Mouse (Mus musculus): ENCODE data around the gene Ssh3. TPM values are rescaled to one million over a fixed set of nuclear protein-coding genes. Genes with fewer than 3 reads are reported as not detected.

The Ssh3 gene
- polyA plus RNA-seq, 1 experiment from 2014 or later = 18.1 TPM

DNA sequence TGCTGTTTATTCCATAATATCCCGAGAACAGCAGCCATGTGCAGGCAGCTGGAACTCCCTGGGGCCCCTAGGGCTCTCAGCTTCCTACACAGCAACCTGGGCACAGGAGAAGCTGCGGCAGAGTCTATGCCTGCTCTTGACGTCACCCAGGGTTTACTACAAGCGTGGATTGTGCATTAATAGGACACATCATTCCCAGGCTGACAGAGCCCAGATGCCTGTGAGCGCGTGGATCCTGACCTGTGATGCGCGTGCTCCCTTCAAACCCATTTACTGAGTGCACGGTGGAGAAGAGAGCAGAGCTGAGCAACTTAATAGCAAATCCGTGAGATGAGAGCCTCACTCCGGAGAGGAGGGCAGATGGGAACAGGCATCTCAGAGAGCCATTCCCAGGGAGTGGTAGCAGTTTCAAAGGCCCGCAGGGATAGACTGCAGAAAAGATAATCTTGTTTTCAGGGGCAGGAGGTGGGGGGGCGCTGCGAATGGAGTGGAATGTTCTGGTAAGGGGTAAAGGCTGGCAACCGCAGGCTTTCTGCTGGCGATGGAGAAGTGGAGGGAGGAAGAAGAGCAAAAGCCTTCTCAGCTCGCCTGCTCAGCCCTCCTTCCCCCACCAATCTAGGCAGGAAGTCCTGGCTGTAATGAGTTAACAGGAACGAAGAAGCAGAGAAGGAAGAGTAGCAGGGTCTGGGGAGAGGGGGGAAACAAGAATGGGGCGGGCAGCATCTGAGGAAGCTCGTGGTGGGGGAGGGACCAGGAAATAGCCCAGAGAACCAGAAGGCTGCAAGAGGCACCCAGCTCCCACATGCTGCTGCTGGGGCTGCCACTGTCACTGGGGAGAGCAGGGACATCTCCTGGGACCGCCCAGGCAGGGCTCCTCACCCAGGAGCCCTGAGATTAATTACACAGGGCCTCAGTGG is 33.0 kb upstream of the Ssh3 start:
- peaks cover 21% of the 10 kb centered on the region for H3K4me1 ChIP-seq (replicated peaks; ENCODE audit: control insufficient read depth, insufficient read depth, low read length)
- 30% methylated on average over 21 of the region's 21 CpGs for WGBS
- H3K27me3 ChIP-seq (replicated peaks; ENCODE audit: control insufficient read depth, insufficient read depth, low read length) = no peaks in the 10 kb centered on the region
- peak overlapping the region; percentile 57 for H3K27ac ChIP-seq (ENCODE audit: low read depth, low read length)
- TF ChIP-seq CTCF (IDR thresholded peaks at IDR 0.05; ENCODE audit: low read depth) = no peak
- ATAC-seq = no peak
- H3K9me3 ChIP-seq (ENCODE audit: control insufficient read depth) = no peaks in the 10 kb centered on the region
- peak overlapping the region; percentile 5; the same call in 1 of the 2 replicates for H3K4me3 ChIP-seq (ENCODE audit: low read depth, low read length)
- peak overlapping the region; percentile 46 for H3K4me2 ChIP-seq (replicated peaks; ENCODE audit: low read depth)
- peaks cover 5% of the 10 kb centered on the region; the same call in 1 of the 2 replicates for H3K36me3 ChIP-seq (ENCODE audit: control insufficient read depth, insufficient read depth)
- H3K9ac ChIP-seq (ENCODE audit: low read depth, low read length) = no peak overlapping the region

DNA sequence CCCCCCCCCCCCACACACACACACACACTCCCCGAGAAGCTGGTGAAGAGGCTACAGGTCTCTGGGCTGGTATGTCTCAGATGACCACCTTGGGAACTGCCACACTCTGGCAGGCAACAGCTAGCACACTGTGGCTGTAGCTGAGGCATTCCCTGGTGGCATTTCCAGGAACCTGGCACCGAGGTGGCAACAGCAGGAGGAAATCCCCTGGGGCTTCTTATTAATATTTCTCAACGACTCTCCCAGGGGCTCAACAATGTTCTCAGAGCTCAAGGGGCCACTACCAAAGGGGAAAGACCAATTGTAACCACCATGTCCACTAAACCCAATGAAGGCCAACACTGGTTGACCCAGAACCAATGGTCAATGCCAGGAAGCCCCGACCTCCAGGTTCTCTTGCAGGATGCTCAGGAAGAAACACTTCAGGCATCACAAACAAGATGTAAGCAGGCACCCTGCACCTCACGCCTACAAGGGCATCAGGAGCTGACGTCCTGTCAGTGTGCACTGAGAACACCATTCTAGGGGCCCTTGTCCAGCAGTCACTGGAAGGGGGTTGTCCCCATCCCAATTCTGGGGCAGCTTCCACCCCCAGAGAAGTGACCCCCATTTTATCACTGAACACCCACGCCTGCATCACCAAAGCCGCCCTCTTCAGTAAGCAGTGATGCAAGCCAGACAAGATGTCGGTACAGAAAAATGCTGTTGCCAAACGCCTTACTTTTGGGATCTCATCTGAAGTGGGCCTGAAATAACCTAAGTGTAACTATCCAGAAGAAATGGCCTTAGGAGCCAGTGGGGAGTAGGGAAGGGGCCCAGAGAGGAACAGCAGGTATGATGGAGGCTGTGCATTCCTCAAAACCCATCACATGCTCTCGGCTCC is 32.1 kb upstream of the Ssh3 start:
- no peaks in the 10 kb centered on the region for H3K9me3 ChIP-seq (ENCODE audit: control insufficient read depth)
- no peak overlapping the region for H3K9ac ChIP-seq (ENCODE audit: low read depth, low read length)
- no peaks in the 10 kb centered on the region for H3K27me3 ChIP-seq (replicated peaks; ENCODE audit: control insufficient read depth, insufficient read depth, low read length)
- peak overlapping the region; percentile 57 for H3K27ac ChIP-seq (ENCODE audit: low read depth, low read length)
- ATAC-seq = no peak
- peaks cover 5% of the 10 kb centered on the region; the same call in 1 of the 2 replicates for H3K36me3 ChIP-seq (ENCODE audit: control insufficient read depth, insufficient read depth)
- H3K4me3 ChIP-seq (ENCODE audit: low read depth, low read length) = no peak overlapping the region
- peaks cover 21% of the 10 kb centered on the region for H3K4me1 ChIP-seq (replicated peaks; ENCODE audit: control insufficient read depth, insufficient read depth, low read length)
- TF ChIP-seq CTCF (IDR thresholded peaks at IDR 0.05; ENCODE audit: low read depth) = no peak
- WGBS = 62% methylated on average over 11 of the region's 11 CpGs
- peak overlapping the region; percentile 46 for H3K4me2 ChIP-seq (replicated peaks; ENCODE audit: low read depth)

DNA sequence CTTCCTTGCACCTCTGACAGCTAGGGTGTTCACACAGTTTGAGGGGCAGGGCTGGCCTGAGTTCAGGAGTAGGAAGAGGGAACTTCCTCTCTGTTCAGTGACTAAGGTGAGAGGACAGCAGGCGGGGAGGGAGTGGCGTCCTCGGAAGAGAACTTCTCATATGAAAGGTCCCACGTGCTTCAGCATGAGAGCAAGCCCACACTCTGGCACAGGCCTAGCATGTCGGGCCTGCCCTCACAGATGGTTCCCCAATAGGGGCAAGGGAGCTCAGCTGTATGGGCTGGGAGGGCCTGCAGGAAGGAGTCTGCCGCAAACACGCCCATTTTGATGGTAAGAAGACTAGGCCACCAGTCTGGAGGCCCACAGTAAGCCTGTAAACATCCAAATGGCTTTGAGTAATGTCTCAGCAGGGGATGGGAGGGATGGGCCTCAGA is 31.3 kb upstream of the Ssh3 start:
- H3K4me1 ChIP-seq (replicated peaks; ENCODE audit: control insufficient read depth, insufficient read depth, low read length) = peaks cover 21% of the 10 kb centered on the region
- no peak overlapping the region for H3K4me3 ChIP-seq (ENCODE audit: low read depth, low read length)
- H3K27me3 ChIP-seq (replicated peaks; ENCODE audit: control insufficient read depth, insufficient read depth, low read length) = no peaks in the 10 kb centered on the region
- peak overlapping the region; percentile 28; the same call in 1 of the 2 replicates for H3K27ac ChIP-seq (ENCODE audit: low read depth, low read length)
- H3K36me3 ChIP-seq (ENCODE audit: control insufficient read depth, insufficient read depth) = peaks cover 5% of the 10 kb centered on the region; the same call in 1 of the 2 replicates
- no peak overlapping the region for H3K9ac ChIP-seq (ENCODE audit: low read depth, low read length)
- ATAC-seq = peak; percentile 25
- TF ChIP-seq CTCF (IDR thresholded peaks at IDR 0.05; ENCODE audit: low read depth) = no peak
- H3K9me3 ChIP-seq (ENCODE audit: control insufficient read depth) = no peaks in the 10 kb centered on the region
- no peak overlapping the region for H3K4me2 ChIP-seq (replicated peaks; ENCODE audit: low read depth)
- WGBS = 26% methylated on average over 7 of the region's 7 CpGs

DNA sequence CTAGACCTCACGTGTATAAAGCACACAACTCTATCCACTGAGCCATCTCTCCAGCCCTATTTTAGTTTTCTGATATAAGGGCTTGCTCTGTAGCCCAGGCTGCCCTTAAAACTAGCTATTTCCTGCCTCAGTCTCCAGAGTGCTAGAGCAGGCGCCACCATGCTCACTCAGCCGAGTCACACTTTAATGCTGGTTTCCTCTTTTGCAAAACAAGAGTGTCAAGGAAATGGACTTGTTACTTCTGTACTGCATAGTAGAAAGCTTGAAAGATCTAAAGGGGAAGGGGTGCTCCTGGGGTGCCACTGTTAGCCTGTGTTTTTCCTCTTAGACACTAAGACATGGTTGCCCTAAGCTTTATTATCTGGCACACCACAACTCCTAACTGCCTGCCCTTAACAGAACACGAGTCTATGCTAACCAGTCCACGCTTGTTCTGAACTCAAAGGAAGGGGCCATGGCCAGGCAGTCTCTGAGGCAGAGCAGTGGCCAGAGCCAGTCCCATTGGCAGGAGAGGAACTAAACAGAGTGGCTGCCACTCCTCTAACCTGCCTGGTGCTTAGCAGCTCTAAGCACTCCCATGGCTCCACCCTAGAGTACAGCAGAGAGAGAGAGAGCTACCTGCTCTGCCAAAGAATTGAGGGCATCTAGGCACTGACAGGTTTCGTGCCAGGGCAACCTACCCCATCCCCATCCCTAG is 30.7 kb upstream of the Ssh3 start:
- Histone ChIP-seq H3K9ac (ENCODE audit: low read depth, low read length) (no peak overlapping the region), H3K27ac (ENCODE audit: low read depth, low read length) (peak overlapping the region; percentile 28; the same call in 1 of the 2 replicates), H3K4me2 (replicated peaks; ENCODE audit: low read depth) (no peak overlapping the region)

DNA sequence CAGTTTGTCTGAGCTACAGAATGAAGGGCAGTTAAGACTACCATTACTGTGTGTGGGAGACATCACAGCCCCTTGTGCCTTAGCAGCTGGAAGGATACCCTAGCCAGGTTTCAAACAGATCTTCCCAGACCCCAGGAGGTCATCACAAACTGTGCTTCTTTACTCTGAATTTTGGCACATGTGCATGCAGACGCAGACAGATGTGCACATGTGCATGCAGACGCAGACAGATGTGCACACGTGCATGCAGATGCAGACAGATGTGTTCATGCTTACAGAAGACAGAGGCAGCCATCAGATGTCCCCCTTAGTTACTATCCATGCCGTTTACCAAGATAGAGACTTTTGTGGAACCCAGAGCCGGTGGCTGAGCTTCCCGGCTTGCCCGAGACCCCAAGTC is 30.1 kb upstream of the Ssh3 start:
- ATAC-seq = no peak
- Histone ChIP-seq H3K27ac (ENCODE audit: low read depth, low read length) (no peak overlapping the region), H3K4me2 (replicated peaks; ENCODE audit: low read depth) (no peak overlapping the region), H3K27me3 (replicated peaks; ENCODE audit: control insufficient read depth, insufficient read depth, low read length) (no peaks in the 10 kb centered on the region), H3K4me3 (ENCODE audit: low read depth, low read length) (no peak overlapping the region), H3K4me1 (replicated peaks; ENCODE audit: control insufficient read depth, insufficient read depth, low read length) (0 out of 2 replicates have a peak, but pooled peaks cover 11% of the 10 kb centered on the region), H3K9ac (ENCODE audit: low read depth, low read length) (no peak overlapping the region), H3K9me3 (ENCODE audit: control insufficient read depth) (no peaks in the 10 kb centered on the region), H3K36me3 (ENCODE audit: control insufficient read depth, insufficient read depth) (peaks cover 5% of the 10 kb centered on the region; the same call in 1 of the 2 replicates)
- TF ChIP-seq CTCF (IDR thresholded peaks at IDR 0.05; ENCODE audit: low read depth) = no peak
- WGBS = 88% methylated on average over 7 of the region's 7 CpGs

More for the DNA sequence above, 30.7 kb upstream of the Ssh3 start:
- no peak for TF ChIP-seq CTCF (IDR thresholded peaks at IDR 0.05; ENCODE audit: low read depth)
- Histone ChIP-seq H3K36me3 (ENCODE audit: control insufficient read depth, insufficient read depth) (peaks cover 5% of the 10 kb centered on the region; the same call in 1 of the 2 replicates), H3K27me3 (replicated peaks; ENCODE audit: control insufficient read depth, insufficient read depth, low read length) (no peaks in the 10 kb centered on the region), H3K9me3 (ENCODE audit: control insufficient read depth) (no peaks in the 10 kb centered on the region), H3K4me3 (ENCODE audit: low read depth, low read length) (no peak overlapping the region), H3K4me1 (replicated peaks; ENCODE audit: control insufficient read depth, insufficient read depth, low read length) (peaks cover 16% of the 10 kb centered on the region)
- 75% methylated on average over 6 of the region's 6 CpGs for WGBS
- ATAC-seq = peak; percentile 32; the same call in 1 of the 2 replicates

Data from intestine, postnatal 0 days (tissue).